Mouse (Mus musculus) stomach, postnatal 0 days (tissue): ENCODE measurements around the gene Pgf.

Experiments used
- CTCF ChIP-seq: IDR thresholded peaks from 2 replicates; pipeline ENCODE4 v1.5.1; 2016; ENCODE audit warnings: antibody characterized with exemption, low read depth, mild to moderate bottlenecking, moderate library complexity
- EP300 ChIP-seq: optimal IDR thresholded peaks from 2 replicates; pipeline ENCODE3; 2016; ENCODE audit warnings: antibody characterized with exemption

DNA sequence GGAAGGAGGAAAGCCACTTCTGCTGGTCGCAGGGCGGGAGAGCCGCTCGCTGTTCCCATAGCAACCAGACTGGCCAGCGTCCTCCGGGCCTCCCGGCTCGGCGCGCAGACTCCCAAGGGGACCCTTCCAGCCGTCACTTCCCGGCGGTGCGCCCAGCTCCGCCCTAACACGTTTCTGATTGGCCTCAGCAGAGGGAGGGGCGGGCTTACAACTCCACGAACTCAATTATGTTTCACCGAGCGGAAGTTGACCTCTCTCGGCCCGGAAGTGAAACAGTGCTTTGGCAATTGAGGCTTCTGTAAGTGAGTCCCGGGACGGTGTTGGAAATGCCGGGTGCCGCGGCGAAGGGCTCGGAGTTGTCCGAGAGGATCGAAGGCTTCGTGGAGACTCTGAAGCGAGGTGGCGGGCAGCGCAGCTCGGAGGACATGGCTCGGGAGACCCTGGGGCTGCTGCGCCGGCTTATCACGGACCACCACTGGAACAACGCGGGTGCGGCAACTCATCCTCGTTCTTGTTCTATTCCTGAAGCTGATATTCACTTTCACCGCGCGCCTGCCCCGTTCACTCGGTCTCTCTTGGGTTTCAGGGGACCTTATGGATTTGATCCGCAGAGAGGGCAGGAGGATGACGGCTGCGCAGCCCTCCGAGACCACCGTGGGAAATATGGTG, 41.8 kb upstream of the Pgf start, which contains the start of gene Eif2b2:
- TF ChIP-seq CTCF = no peak
- no peak for TF ChIP-seq EP300
